Mouse (Mus musculus) forebrain, embryonic 15.5 days (tissue): ENCODE measurements at regions not wholly inside any gene's neighbourhood (a gene's known extent, or its start where the extent isn't known, plus 50 kb on each side); places are given as distances from the start of the nearest gene placed in this dataset.

Source experiments
- ATAC-seq: fragments of 200-750 bp; cut with Nextera tagmentation; replicated peaks from 2 replicates; pipeline ENCODE4 v1.8.0; 2017; ENCODE audit warnings: mild to moderate bottlenecking, moderate TSS enrichment, moderate library complexity
- H3K27ac ChIP-seq: fragments of 300-500 bp; sonication (generic); replicated peaks from 2 replicates; pipeline ENCODE4 v1.5.1; 2015; ENCODE audit warnings: mild to moderate bottlenecking, inconsistent platforms
- H3K27me3 ChIP-seq: fragments of 300-500 bp; sonication (generic); 2 replicates; pipeline ENCODE4 v1.6.1; 2015; ENCODE audit warnings: inconsistent platforms
- H3K36me3 ChIP-seq: fragments of 300-500 bp; sonication (generic); 2 replicates; pipeline ENCODE4 v1.6.1; 2015; ENCODE audit warnings: mild to moderate bottlenecking, inconsistent platforms
- H3K4me1 ChIP-seq: fragments of 300-500 bp; sonication (generic); 2 replicates; pipeline ENCODE4 v1.6.1; 2015; ENCODE audit warnings: inconsistent platforms
- H3K4me2 ChIP-seq: fragments of 300-500 bp; sonication (generic); replicated peaks from 2 replicates; pipeline ENCODE4 v1.6.1; 2015; ENCODE audit warnings: mild to moderate bottlenecking, inconsistent platforms
- H3K4me3 ChIP-seq: fragments of 300-500 bp; sonication (generic); 2 replicates; pipeline ENCODE4 v1.5.1; 2015; ENCODE audit warnings: mild to moderate bottlenecking, inconsistent platforms
- H3K9ac ChIP-seq: fragments of 300-500 bp; sonication (generic); replicated peaks from 2 replicates; pipeline ENCODE4 v1.6.1; 2015; ENCODE audit warnings: mild to moderate bottlenecking, inconsistent platforms
- H3K9me3 ChIP-seq: fragments of 300-500 bp; sonication (generic); 2 replicates; pipeline ENCODE4 v1.6.1; 2016; ENCODE audit warnings: inconsistent platforms
- WGBS: fragments of 180-500 bp; shearing (Covaris S2); methylation state at CpG from one replicate; pipeline ENCODE4 v1.1.7; 2015; ENCODE audit warnings: mixed read lengths; 5-methylcytosine and 5-hydroxymethylcytosine counted together

DNA sequence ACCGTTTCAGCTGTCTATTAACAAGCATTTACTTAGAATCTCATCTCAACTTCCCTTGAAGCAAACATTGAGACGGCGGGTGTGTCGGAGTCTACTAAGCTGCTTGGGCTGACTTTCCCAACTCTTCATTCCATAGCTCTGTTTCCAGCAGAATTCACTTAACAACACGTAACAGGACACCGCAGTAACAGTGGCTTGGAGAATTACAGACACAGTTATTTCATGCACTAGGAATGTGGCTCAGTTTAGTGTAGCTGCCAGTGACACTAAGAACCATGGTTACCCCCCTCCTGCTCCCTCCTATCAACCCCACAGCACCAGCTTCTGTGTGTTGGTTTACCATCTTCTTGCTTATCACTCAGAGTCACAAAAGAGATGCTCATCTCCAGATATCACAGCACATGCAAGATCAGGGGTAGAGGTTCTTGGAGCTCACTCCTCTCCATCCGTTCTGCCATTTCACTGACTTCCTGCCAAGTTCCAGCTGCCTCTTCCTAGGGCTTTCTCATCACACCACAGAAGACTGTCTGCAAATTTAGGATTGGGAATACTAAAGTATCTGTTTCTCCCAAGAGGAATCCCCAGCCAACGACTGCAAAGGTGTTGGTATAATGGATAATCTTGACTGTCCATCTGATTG is 90.7 kb downstream of the Banf2 start:
- H3K4me1 ChIP-seq = peaks cover 10% of the 10 kb centered on the region
- ATAC-seq = no peak
- no peaks in the 10 kb centered on the region for H3K9me3 ChIP-seq
- no peaks in the 10 kb centered on the region for H3K36me3 ChIP-seq
- H3K9ac ChIP-seq = no peak overlapping the region
- no peak overlapping the region for H3K4me2 ChIP-seq
- no peak overlapping the region for H3K27ac ChIP-seq
- peaks cover 14% of the 10 kb centered on the region; the same call in 1 of the 2 replicates for H3K27me3 ChIP-seq
- H3K4me3 ChIP-seq = no peak overlapping the region
- WGBS = 86% methylated on average over 8 of the region's 8 CpGs

- Histone ChIP-seq H3K9me3 (no peaks in the 10 kb centered on the region), H3K4me1 (peaks cover 10% of the 10 kb centered on the region), H3K4me2 (no peak overlapping the region), H3K27me3 (peaks cover 26% of the 10 kb centered on the region; the same call in 1 of the 2 replicates), H3K4me3 (no peak overlapping the region), H3K9ac (no peak overlapping the region), H3K27ac (no peak overlapping the region), H3K36me3 (no peaks in the 10 kb centered on the region)
- ATAC-seq = peak; percentile 87
- WGBS = 27% methylated on average over 13 of the region's 13 CpGs
These were observed 94.5 kb downstream of the Banf2 start for GRCm38 (mm10) chr2:144127082-144128037.

GRCm38 (mm10) chr2:144128038-144128402 is 95.2 kb downstream of the Banf2 start:
- Histone ChIP-seq H3K9me3 (no peaks in the 10 kb centered on the region), H3K4me2 (no peak overlapping the region), H3K27me3 (peaks cover 26% of the 10 kb centered on the region; the same call in 1 of the 2 replicates), H3K9ac (no peak overlapping the region), H3K27ac (no peak overlapping the region), H3K4me3 (no peak overlapping the region), H3K36me3 (no peaks in the 10 kb centered on the region), H3K4me1 (peaks cover 10% of the 10 kb centered on the region)
- peak; percentile 83 for ATAC-seq
- WGBS = 30% methylated on average over 3 of the region's 3 CpGs

- Histone ChIP-seq H3K27ac (no peak overlapping the region), H3K4me1 (peaks cover 10% of the 10 kb centered on the region), H3K27me3 (peaks cover 26% of the 10 kb centered on the region; the same call in 1 of the 2 replicates), H3K4me3 (no peak overlapping the region), H3K9me3 (no peaks in the 10 kb centered on the region), H3K4me2 (no peak overlapping the region), H3K9ac (no peak overlapping the region), H3K36me3 (no peaks in the 10 kb centered on the region)
- 91% methylated on average over 4 of the region's 4 CpGs for WGBS
- ATAC-seq = no peak
These were observed 95.7 kb downstream of the Banf2 start for GRCm38 (mm10) chr2:144128527-144128926.

DNA sequence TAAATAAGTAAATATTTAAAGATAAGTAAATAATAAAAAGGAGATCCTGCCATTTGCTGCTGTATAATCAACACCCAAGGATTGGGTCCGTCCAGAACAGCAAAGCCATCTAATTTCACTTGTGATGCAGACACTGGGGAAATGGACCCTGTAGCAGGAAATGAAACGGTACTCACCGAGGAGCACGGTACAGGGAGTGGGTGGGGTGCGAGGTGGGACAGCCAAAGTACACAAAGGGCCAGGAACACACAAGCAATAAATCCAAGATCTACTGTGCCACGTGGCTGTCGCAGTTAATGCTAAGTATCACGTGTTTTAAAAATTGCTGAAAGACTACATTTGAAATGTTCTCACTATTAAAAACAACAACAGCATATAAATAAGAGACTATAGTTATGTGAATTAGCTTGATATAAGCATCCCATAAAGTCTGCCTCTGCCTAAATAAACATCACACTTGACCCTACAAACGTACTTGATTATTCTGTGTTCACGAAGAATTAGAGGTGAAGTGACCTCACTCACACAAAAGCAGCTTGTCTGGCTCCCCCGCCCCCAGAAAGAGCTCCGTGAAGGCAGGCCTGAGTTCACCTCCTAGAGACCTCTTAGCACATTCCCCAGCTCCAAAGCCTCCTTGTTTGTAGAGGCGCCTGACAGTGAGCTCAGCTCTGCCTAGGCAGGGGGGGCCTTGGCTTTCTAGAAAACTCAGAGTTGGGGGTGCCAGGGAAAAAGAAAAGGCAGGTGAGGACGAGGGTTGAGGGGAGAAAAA is 101.1 kb downstream of the Banf2 start:
- WGBS = 62% methylated on average over 14 of the region's 14 CpGs
- no peak overlapping the region for H3K4me3 ChIP-seq
- H3K36me3 ChIP-seq = no peaks in the 10 kb centered on the region
- ATAC-seq = no peak
- no peak overlapping the region for H3K27ac ChIP-seq
- H3K27me3 ChIP-seq = peaks cover 14% of the 10 kb centered on the region
- no peak overlapping the region for H3K9ac ChIP-seq
- no peak overlapping the region for H3K4me2 ChIP-seq
- H3K4me1 ChIP-seq = no peaks in the 10 kb centered on the region
- no peaks in the 10 kb centered on the region for H3K9me3 ChIP-seq

- H3K4me1 ChIP-seq = no peaks in the 10 kb centered on the region
- no peak overlapping the region for H3K27ac ChIP-seq
- ATAC-seq = no peak
- no peak overlapping the region for H3K4me2 ChIP-seq
- H3K9ac ChIP-seq = no peak overlapping the region
- H3K4me3 ChIP-seq = no peak overlapping the region
- H3K36me3 ChIP-seq = no peaks in the 10 kb centered on the region
- no peaks in the 10 kb centered on the region for H3K9me3 ChIP-seq
- peaks cover 10% of the 10 kb centered on the region for H3K27me3 ChIP-seq
- 69% methylated on average over 9 of the region's 9 CpGs for WGBS
These were observed 101.7 kb downstream of the Banf2 start for GRCm38 (mm10) chr2:144134575-144134958.

DNA sequence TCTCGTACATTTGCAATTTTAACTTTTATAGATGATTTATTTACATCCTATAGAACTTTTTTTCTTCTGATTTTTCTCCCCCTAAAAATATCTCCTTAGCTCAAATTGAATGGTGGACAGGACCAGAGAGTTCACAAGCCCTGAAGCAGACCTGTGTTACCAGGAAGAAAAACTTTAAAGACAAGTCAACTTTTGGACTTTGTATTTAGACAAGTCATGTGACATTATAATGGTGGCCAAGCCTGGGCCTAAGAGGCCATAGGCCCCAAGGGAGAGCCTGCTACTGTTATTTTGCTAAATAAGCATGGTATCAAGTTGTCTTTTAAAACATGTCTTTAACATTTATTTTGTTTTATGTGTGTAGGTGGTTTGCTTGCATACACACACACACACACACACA is 102.7 kb downstream of the Banf2 start:
- H3K27ac ChIP-seq = no peak overlapping the region
- ATAC-seq = no peak
- H3K9me3 ChIP-seq = no peaks in the 10 kb centered on the region
- no peak overlapping the region for H3K4me2 ChIP-seq
- WGBS = 95% methylated on average over 1 of the region's 1 CpGs
- H3K4me3 ChIP-seq = no peak overlapping the region
- H3K27me3 ChIP-seq = peaks cover 4% of the 10 kb centered on the region
- H3K9ac ChIP-seq = no peak overlapping the region
- H3K36me3 ChIP-seq = no peaks in the 10 kb centered on the region
- no peaks in the 10 kb centered on the region for H3K4me1 ChIP-seq

GRCm38 (mm10) chr2:144143620-144144384 is 110.9 kb downstream of the Banf2 start:
- Histone ChIP-seq H3K4me3 (no peak overlapping the region), H3K9me3 (no peaks in the 10 kb centered on the region), H3K9ac (no peak overlapping the region), H3K4me1 (no peaks in the 10 kb centered on the region), H3K36me3 (no peaks in the 10 kb centered on the region), H3K27ac (no peak overlapping the region), H3K4me2 (no peak overlapping the region), H3K27me3 (0 out of 2 replicates have a peak, but pooled peaks cover 2% of the 10 kb centered on the region)
- WGBS = 87% methylated on average over 9 of the region's 9 CpGs
- no peak for ATAC-seq

DNA sequence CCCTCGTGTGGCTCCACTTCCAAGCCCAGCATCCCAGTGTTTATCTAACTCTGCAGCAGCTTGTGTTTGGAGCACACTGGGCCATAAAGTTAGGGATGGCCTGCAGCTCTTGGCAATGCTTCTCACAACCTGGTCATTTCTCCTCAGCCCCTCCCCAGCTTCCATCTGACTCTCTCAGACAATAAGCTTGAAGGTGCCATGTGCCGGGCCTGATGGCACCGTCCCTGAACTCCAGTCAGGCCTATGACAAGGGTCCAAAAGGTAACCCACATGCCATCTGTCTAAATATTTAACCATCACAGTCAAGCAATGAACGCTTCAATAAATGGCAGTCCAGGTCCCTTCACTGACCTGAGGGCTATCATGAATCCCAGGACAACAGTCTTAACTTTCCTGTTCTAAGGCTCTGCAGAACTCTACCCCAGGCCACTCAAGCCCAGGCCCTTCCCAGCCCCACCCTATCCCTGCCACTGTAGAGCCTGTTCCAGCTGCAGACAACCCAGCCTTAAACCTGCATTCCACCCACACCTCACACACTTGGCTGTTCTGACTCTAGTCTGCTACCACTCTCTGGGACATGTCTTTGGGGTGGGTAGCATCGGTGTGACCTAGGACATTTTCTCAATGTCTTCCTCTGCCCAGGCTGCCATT is 111.8 kb downstream of the Banf2 start:
- H3K27ac ChIP-seq = no peak overlapping the region
- 93% methylated on average over 5 of the region's 5 CpGs for WGBS
- no peaks in the 10 kb centered on the region for H3K27me3 ChIP-seq
- H3K36me3 ChIP-seq = no peaks in the 10 kb centered on the region
- no peak overlapping the region for H3K9ac ChIP-seq
- no peak overlapping the region for H3K4me3 ChIP-seq
- H3K4me1 ChIP-seq = no peaks in the 10 kb centered on the region
- no peak for ATAC-seq
- no peak overlapping the region for H3K4me2 ChIP-seq
- H3K9me3 ChIP-seq = no peaks in the 10 kb centered on the region

DNA sequence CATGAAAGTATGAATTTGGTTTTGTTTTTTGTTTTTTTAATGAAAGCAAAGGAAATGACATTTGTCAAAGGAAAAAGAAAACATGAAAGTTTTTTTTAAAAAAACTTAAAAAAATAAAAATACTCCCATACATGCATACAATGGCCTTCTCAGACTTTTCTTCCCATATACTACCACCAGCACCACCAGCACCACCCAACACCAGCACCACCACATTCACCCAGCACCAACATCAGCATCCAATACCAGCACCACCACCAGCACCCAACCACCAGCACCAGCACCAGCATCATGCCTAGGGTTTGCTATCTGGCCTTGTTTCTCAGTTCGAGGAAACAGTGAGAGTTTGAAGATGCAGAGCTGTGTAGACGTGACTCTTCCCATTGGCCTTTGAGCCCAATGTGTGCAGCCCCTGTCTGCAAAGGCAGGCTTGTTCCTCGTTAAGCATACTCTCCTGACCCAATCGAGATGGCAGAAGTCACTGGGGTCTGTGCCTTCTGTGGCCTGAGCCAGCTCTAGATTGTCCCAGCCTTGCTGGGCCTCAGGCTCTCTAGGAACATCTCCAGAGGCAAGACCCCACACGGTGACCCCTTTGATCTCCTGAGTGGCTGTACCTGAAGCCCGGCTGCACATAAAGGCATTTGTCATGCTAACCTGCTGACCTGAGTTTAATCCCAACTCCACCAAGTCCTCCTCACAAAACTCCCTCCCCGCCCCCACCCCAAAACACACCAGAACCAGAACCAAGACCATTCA is 113.8 kb upstream of the Mgme1 start:
- WGBS = 28% methylated on average over 7 of the region's 7 CpGs

More for the DNA sequence above, 113.8 kb upstream of the Mgme1 start:
- peaks cover 5% of the 10 kb centered on the region; the same call in 1 of the 2 replicates for H3K27me3 ChIP-seq
- no peak overlapping the region for H3K27ac ChIP-seq
- no peak for ATAC-seq
- no peaks in the 10 kb centered on the region for H3K36me3 ChIP-seq
- H3K9me3 ChIP-seq = no peaks in the 10 kb centered on the region
- H3K4me2 ChIP-seq = no peak overlapping the region
- H3K4me3 ChIP-seq = no peak overlapping the region
- 0 out of 2 replicates have a peak, but pooled peaks cover 4% of the 10 kb centered on the region for H3K4me1 ChIP-seq
- H3K9ac ChIP-seq = no peak overlapping the region
